Mouse (Mus musculus): ENCODE measurements at regions not wholly inside any gene's neighbourhood (a gene's known extent, or its start where the extent isn't known, plus 50 kb on each side); places are given as distances from the start of the nearest gene placed in this dataset.
A peak's percentile ranks its signal among the peaks of the same experiment; 100 is the strongest.

DNA sequence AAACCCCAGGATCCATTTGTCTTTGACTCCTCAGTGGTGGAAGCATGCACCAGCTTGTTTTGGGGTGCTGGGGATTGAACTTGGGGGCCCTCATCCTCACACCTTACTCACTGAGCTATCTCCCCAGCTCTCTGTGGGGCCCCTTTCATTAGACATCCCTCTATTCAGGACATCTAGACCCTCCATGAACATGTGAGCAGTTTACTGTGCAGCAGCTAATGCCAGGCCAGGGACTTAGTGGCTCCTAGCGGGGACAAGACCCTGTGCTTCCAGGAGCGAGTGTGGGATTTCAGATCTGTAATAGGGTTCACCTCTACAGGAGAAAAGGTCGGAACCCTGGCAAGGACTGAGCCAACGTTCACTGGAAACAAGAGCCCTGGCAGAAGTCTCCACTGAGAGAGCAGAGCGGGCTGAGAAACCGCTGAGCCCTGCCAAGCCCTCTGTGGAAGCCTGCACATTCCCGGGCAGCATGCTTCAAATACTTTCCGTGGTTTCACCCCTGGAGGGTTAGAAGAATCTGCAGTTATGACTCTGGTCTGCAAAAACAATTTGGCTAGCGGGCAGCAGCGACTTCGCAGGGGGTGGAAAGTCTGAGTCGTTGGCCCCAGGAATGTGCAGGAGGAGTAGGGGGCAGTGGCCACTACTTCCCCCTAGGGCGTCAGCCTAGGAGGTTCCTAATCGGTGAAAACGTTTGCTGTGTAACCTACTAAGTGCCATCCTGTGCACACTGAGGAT is 125.6 kb downstream of the Smad6 start:
- DNase-seq (ENCODE audit: low read depth) = no peak

DNA sequence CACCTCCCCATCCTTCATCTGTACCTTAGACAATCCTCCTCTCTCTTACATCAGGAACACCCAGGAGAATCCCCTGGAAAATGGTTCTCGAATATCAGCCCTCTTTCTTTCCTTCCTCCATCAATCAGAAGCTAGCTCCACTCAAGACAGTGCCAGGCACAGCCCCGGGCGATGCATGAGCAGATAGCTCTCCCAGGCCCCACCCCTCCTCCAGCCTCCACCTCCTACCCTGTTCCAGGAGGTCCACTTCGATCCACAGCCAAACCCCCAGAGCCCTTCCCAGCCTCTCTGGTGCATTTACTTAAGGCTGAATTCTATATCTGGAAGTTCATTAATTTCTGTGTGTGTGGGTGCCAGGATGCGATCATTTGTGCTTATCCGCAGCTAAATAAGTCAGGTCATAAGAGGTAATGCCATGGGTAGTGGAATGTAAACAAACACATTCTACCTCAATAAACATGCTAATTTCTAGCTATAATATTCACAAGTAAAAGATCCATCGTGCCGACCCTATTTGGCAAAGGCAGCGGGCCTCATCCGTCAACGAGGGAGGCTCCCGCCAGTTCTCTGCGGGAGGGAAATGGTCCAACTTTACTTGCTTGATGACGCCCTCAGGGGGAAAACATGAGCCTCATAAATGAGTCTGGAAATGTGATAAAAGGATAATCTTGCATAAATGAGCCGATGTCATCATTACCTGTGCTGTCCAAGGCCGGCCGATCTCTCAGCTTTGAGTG is 129.5 kb downstream of the Smad6 start:
- no peak for DNase-seq (ENCODE audit: low read depth)

DNA sequence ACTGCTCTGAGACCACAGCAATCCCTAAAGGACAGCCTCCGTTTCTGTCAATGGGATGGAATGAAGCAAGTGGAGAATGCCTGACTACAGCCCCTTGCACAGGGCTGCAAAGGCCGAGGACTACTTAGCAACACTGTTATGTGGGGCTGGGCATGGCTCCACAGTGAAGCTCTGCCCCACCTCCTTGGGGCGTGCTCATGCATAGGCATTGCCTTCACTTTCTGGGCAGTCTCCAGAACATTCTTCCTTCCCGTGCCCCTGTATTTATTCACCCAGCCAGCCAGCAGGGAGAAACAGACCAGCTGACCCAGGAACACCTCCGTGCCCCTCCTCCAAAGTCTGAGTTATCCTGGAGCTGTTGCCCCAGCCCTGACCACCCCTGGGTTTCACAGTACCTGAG is 131.1 kb downstream of the Smad6 start:
- DNase-seq (ENCODE audit: low read depth) = no peak

DNA sequence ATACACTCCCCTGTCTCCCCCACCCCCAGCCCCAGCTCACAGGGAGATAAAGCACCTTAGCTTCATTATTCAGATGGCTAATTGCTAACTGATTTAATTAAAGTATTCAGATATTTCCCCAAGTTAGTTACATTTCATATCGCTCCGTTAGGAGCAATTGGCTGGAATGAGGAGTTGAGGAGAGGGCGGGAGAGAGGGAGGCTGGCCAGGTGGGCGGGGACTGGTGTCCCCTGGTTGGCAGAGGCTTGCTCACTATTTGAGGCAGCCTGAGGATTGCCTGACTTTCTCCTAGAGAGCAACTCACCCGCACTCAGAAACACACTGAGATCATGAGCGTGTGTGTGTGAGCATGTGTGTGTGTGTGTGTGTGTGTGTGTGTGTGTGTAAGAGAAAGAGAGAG is 131.8 kb upstream of the Smad3 start:
- DNase-seq (ENCODE audit: low read depth) = no peak

DNA sequence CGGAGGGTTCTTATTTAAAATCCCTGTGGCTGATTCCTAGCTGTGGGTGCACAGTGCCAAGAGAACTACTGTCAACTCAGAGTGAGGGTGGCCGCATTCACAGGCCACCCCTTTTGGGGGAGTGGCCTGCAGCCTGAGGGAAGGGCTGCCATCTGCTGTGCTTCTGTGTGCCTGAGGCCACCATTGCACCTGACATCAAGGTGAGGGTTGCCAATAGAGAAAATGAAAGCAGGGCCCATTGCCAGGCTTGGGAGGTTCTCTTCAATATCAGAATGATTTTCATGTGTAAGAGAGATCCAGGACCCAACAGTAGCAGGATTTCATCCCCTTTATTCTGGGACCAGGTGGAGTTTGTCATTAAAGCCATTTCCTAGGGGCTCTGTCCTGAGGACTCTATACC is 127.2 kb upstream of the Smad3 start:
- no peak for DNase-seq (ENCODE audit: low read depth)

DNA sequence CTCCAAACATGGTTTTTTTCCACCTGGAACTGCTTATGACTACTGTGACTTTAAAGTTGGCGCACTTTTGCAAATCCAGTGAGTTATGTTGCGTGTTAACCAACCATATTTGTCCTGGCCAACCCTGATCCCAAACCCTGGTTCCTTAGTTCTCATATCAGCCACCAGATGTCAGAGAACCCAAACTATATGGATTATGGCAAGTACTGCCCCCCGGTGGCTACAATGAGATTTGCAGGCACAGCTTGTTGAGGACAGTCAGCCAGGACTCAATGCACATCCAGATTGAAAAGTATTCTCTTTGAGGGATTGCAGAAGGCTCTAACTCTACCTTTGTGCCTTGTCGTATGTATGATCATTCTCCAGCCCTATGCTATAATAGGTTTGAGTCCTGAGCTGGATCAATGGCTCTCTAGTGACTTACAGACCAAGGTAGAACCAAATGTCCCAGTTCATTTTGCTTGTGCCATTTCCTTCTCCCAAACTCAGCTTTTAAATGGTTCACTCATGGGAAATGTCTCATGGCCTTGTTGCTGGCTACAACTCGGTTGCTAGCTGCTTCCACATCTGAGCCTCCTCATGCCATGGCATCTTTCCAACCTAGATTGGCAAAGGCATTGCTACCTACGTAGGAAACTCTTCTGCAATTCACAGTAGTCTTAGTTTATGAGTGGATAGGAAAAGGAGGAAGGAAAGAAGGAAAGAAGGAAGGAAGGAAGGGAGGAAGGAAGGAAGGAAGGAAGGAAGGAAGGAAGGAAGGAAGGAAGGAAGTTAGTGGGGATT is 126.1 kb upstream of the Smad3 start:
- DNase-seq (ENCODE audit: low read depth) = no peak

DNA sequence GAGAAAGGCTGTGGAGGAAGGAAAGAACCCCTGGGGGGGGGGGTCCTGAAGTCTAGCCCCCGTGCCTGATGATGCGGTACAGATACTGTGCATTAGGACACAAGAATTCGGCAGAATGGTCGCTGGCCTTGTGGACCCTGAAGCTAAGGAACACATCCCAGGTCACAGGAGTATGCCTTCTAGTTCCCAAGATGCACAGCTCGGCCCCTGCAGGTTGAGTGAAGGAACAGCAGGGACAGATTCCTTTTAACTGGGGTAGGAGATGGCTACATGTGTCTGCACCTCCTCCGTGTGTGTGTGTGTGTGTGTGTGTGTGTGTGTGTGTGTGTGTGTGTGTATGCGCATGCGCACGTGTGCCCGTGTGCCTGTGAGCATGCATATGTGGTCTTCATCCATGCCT is 123.9 kb upstream of the Smad3 start:
- no peak for DNase-seq (ENCODE audit: low read depth)

DNA sequence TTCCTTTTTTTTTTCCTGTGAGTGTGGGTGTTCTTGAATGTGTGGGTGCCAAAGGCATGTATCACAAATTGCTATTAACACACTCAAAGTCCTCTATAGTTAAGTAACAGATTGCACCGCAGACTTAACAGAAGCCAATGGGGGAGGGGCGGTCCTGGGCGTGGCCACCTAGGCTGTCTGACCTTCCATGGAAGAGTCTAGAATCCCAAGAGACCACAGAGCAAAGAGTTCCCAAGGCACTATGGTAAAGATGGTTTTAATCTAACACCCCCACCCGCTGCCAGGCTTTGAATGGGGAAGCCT is 123.4 kb upstream of the Smad3 start:
- DNase-seq (ENCODE audit: low read depth) = no peak

DNA sequence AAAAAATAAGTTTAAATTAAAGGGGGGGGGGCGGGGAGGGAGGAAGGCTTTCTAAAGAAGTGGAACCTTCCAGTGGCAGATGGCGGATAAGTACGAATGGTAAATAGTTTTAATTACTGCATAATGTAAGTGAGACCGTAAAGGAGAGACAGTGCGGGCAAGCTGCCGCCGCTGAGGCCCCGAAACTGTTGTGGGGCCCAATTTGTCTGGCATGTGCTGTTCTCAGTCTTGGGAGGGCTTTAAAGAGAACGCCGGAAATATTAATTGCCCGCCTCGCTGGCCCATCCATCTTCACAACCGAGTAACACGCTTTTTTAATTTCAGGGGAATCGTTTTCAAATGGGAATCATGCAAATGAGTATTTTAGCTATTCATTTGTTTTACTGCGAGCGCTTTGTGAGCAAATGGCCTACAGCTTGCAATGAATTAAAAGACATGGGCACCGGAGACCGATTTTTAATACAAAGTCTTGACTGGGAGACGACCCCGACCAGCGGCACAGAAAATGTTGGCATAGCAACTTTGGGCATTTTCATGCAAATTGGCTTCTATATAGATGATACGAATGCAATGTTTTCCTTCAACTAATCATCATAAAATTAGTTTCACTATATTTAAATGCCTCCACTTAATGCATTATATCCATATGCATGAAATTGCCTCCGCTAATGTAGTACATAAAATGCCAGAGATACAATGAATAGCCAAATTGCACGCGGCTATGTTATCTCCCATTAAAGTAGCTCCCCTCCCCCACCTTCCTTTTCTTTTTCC is 122.9 kb upstream of the Smad3 start:
- no peak for DNase-seq (ENCODE audit: low read depth)

DNA sequence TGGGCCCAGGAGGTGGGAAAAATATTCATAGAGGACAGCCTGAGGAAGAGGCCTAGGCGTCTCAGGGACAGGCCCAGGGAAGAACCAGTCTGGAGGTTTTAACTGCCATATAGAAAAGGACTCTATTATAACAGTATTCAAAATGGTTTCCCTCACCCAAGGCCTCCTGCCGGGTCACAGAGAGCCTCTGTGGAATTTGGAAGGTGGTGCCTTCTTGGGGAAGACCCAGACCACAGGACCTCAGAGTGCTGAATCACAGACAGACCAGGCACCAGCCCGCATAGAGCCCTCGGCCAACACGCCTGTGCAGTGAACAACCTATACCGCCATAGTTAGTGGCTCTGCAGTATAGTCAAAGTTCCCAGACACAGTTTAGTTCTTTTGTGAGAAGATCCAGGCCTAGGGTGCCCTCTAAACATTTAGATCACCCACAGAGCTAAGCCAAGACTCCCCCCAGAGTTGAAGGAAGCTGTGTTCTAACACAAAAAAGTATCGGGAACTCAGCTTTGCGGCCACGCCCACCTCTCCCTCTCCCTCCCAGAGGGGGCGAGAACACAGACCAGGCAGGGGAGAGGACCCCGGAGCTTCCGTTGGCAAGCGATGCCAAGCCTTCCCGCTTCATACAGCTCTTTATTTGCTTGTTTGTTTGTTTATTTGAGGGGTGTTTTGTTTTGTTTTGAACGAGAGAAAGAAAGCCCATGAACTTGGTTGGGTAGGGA is 122.1 kb upstream of the Smad3 start:
- DNase-seq (ENCODE audit: low read depth) = no peak

DNA sequence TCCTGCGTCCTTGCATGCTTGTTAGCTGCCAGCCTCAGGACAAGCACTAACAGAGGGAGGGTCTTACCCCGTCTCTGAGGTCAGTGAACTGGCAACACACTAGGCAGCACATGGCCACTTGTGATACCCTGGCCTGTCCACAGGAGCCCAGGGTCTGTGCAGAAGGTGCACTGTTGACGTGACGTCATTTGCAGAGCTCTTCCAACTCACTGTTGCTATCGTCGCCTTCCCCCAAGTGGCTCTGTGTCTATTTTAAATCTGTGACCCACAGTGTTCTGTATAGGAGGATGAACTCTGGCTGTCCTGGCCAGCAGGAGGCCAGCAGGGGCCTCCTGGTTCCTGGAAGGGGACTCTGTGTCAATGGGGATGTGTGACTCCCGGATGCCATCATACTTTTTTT is 120.1 kb upstream of the Smad3 start:
- DNase-seq (ENCODE audit: low read depth) = no peak

DNA sequence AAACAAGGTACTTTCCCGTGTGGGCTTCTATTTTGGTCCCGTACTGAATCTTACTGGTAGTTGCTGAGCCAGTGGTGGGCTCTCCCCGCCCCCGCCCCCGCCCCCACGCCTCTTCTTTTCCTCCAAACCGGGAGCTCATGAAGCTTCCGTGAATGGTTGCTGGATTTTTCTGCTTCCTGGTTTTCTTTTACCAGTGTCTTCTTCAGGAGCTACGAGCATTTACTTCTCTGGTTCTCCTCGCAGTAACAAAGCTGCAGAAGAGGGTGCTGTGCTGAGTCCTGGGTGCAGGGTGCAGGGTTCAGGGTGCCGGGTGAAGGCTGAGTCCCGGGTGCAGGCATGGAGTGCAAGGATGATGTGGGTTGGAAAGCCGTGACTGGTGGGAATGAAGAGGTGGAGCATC is 119.1 kb upstream of the Smad3 start:
- DNase-seq (ENCODE audit: low read depth) = no peak

DNA sequence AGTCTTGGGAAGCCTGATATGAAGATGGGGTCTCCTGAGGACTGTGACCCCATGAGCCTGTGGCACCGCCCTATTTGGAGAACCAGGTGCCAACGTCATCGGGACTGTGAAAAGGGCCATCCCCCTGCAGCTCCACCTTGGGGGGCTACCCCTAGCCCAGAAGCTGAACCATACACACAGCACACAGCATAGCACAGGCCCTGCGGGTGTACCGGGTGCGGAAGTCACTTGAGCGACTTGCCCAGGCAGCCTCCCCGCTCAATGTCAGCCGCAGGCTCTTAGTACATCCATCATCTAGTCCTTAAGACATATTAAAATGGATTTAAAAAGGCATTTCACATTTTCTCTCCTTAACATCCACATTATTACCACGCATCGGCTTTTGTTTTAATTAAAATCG is 118.2 kb upstream of the Smad3 start:
- no peak for DNase-seq (ENCODE audit: low read depth)

DNA sequence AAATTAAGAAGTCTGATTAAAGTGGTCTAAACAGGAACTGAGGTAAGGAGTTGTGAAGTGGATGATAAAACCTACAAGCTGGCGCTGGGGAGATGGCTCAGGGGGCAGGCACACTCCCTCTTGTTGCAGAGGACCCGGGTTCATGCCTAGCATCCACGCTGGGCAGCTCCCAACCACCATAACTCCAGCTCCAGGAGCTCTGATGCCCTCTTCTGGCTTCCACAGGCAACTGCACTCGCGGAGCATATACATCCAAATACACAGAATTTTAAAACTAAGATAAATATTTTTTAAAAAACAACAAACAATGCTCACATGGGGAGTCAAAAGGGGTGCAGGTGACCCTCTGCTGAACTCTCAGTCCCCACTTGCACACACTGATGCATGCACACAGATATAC is 117.4 kb upstream of the Smad3 start:
- DNase-seq (ENCODE audit: low read depth) = no peak

DNA sequence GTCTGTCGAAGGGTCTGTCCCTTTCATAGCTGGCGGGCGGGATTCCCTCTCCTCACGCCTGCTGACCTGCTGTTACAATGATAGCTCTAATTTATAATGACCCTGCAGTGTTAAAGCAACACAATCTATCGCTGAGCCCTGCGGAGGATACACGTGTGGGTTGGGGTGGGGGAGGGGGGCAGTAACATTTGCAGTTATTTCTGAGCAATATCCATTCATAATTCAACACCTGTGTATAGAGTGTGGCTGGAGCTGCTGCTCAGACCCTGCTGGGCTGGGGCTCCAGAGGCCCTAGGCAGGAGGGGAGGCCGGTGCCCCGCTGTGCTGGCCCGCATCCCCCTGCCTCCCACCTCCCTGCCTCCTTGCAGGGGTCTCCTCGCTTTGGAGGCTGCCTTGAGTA is 106.6 kb upstream of the Smad3 start:
- no peak for DNase-seq (ENCODE audit: low read depth)

DNA sequence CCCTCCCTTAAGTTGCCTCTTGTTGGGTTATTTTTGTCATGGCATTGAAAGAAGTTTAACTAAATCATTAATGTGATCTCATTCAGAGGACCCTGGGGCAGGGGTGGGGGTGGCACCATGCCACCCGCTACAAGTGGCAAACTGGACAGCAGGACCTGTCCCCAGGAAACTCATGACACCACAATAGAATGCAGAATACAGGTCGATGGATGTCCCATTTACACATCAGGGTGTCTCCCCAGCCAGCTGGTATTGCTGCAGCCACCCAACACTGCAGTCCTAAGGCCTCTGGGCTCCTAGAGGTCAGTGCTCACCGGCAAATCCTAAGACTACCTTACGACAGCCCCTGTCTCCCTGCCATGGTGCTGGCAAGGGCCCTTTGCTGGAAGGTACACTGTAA is 105.5 kb upstream of the Smad3 start:
- DNase-seq (ENCODE audit: low read depth) = no peak

DNA sequence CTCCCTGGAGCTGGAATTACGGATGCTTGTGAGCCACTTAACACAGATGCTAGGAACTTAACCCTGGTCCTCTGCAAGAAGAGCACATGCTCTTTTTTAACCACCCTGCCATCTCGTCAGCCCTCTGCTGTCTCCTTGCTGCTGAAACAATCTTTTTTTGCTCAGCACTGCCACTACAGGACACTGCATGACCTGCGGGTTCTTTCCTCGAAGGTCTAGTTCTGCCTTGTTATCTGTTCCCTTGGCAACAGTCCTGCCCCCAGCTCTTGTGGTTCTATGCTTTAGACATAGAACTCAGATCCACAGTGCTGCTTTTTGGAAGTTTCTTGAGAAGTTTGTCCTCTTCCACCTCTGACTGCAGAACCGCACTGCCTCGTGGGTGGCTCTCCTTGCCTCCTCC is 104.6 kb upstream of the Smad3 start:
- peak; percentile 49 for DNase-seq (ENCODE audit: low read depth)

DNA sequence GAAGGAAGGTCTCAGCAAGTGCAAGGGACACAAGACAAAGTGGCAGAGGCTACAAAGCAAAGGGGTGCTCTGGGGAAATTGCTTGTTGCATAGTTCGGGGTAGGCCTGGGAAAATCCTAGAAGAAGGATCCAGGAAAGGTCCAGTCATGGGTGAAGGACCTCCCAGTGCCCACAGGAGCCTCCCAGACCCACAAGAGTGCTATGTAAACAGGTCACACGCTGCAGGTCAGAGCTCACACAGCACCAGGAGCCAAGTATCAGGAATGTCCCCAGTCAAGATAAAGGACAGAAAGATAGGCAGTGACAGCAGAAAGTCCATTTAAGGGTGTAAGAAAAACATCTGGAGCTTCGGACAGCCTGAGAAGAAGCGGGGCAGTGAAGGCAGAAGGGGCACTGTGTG is 103.6 kb upstream of the Smad3 start:
- DNase-seq (ENCODE audit: low read depth) = no peak

DNA sequence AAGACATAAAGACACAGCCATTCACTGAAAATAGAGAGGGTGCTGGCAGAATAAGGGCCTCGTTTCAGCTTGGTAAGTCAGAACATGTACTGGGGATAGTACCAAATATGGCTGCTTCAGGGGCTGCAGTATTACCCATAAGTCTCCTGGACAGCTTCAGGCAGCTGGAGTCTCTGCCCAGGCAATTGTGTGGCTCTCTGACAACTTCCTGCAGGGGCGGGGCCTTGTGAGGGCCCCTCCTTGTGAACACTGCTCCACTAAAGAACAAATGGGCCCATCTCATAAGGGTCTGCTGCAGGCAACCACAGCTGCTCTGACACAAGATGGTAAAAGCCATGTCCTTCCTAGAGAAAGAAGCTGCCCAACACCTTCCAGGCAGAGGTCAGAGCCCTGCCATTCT is 102.4 kb upstream of the Smad3 start:
- no peak for DNase-seq (ENCODE audit: low read depth)

DNA sequence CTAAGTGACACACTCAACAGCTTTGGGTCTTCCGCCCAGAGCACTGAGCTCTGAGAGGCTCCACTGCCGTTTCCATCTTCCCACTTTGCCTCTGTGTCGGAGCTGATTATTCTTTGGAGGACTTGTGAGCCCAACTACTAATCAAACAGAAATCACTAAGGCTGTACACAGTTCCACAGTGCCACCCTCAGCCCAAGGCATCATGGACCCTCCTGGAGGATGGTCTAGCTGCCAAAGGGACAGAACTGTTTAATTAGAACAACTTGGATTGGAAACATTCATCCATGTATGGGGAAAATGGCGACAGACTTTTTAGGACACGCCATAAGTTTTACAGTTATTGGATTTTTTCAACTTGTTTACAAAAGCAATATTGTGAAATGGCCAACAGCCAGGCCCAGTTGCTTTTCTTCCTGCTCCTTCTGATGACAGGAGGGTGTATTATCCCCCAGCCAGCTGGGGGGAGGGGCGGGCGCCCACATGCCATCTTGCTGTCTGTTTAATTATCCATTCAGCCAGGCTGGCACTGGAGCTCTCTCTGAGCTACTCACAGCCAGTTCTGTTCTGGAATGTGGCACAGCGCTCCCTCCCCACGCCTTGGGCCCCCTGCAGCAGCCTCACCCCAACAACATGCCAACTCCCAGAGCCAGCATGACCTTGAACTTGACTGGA is 98.4 kb upstream of the Smad3 start:
- no peak for DNase-seq (ENCODE audit: low read depth)

DNA sequence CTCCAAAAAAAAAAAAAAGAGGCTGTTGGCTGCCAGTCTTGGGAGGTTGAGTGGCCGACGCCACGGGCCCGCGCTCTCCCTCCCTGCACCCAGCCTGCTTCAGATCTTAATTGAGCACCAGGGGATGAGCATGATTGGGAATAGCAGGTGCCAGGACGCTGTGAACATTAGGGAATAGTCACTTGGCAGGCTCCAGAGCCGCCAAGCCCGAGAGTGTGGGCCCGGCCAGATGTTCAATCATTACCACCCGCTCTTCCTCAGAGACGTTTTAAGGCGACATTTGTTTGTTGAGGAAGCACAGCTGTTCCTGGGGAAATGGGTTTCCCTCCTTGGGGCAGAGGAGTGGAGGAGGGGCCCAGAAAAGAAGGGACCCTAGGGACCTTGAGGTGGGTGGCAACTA is 94.0 kb upstream of the Smad3 start:
- no peak for DNase-seq (ENCODE audit: low read depth)

Data from c-Kit-positive CD71-negative TER-119-negative erythroid progenitor cells, embryonic 14.5 days (primary cell).